Mouse (Mus musculus): ENCODE measurements around the gene Wdr18. TPM values are rescaled to one million over a fixed set of nuclear protein-coding genes. Genes with fewer than 3 reads are reported as not detected.
A peak's percentile ranks its signal among the peaks of the same experiment; 100 is the strongest.

The Wdr18 gene
- total RNA-seq (2017), result 26.5 and 27.2 TPM in 2 replicates

DNA sequence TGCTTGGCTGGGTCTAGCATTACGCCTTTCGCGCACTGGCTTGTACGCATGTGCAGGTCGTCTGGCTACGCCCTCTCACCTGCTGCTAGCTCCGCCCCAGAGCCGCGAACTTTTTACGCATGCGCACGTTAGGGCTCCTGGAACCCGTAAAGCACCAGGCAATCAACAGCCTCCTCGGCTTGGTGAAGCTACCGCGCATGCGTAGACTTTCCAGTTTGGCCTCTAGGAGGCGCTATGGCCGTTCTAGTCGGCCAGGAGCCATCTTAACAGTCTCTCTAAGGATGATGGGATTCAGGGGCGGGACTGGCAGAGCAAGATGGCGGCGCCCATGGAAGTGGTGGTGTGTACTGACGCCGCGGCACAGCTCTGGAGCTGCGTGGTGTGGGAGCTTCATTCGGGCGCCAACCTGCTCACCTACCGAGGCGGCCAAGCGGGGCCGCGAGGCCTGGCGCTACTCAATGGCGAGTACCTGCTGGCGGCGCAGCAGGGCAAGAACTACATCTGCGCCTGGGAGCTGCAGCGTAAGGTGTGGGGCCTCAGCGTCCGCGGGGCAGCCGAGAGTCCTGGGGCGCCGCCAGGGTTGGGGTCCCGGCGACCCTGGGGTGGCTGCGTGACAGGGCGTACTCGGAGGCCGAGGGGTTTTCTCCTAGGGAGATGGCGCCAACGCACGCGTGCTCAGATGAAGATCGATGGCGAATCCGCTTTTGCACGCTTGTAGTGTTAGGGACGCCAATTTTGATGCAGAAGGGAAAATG, at the start of gene Wdr18:
Gene Wdr18 (plus strand): TSS at position 306 of the 755 bp plus-strand sequence.
- peak; percentile 84 for ATAC-seq (replicated peaks; ENCODE audit: low read depth, poor library complexity, severe bottlenecking)

- no peak for ATAC-seq (replicated peaks; ENCODE audit: low read depth, poor library complexity, severe bottlenecking)
These were observed 49.4 kb upstream of the Wdr18 start, which contains the start of gene Gm26602 for GRCm38 (mm10) chr10:79910556-79910955. Gene Gm26602, plus strand, starts transcription at chr10:79910856.

GRCm38 (mm10) chr10:79912412-79912811, 47.5 kb upstream of the Wdr18 start:
- no peak for ATAC-seq (replicated peaks; ENCODE audit: low read depth, poor library complexity, severe bottlenecking)

GRCm38 (mm10) chr10:79914131-79914947, 45.6 kb upstream of the Wdr18 start:
- ATAC-seq (replicated peaks; ENCODE audit: low read depth, poor library complexity, severe bottlenecking), result peak; percentile 74

GRCm38 (mm10) chr10:79914948-79915596, 44.9 kb upstream of the Wdr18 start:
- peak; percentile 20 for ATAC-seq (replicated peaks; ENCODE audit: low read depth, poor library complexity, severe bottlenecking)

DNA sequence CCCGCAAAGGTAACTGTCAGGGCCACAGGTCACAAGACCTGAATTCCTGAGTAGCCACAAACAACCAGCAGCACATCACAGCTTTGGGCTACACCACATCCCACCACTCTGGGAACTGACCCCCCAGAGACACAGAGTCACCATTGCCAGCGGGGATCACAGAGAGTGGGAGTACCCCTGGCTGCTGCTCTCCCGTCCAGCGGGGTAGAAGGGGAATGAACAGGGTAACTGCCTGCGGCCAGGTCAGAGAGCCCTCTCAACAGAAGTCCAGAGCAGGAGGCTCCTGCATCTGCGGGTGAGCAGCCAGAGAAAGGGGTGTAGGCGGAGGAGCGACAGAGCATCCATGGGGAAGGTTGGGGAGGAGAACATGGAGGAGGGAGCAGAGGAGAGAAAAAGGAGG, 43.9 kb upstream of the Wdr18 start:
- ATAC-seq (replicated peaks; ENCODE audit: low read depth, poor library complexity, severe bottlenecking), result no peak

GRCm38 (mm10) chr10:79916808-79917531, 43.0 kb upstream of the Wdr18 start, which contains the start of gene Kiss1r:
Gene Kiss1r, plus strand, starts transcription at chr10:79916971.
- ATAC-seq (replicated peaks; ENCODE audit: low read depth, poor library complexity, severe bottlenecking), result peak; percentile 50

DNA sequence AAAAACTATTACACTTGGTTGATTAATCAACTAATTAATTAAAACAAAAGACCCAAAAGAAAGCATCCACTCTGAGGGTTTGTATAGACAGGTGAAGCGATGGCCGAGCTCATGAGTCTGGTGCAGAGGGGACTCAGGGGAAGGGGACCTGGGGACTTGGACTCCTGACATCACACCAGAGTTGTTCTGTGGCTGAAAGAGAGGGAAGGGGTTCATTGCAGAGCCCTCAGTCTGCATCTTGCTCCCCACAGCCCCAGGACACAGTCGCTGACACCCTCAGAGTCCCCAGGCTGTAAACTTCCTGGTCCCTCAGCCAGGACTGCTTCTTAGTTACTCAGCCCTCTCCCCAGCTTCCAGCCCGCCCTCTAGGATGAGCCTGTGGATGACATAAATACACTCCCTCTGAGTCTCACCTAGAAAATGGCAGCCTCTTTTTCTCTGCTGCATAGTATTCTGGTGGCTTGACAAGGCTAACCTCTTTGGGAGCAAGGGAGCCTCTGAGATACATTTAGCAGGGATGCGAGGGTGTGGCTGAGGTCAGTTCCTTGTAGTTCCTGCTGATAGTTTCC, 42.3 kb upstream of the Wdr18 start:
- ATAC-seq (replicated peaks; ENCODE audit: low read depth, poor library complexity, severe bottlenecking), result no peak

DNA sequence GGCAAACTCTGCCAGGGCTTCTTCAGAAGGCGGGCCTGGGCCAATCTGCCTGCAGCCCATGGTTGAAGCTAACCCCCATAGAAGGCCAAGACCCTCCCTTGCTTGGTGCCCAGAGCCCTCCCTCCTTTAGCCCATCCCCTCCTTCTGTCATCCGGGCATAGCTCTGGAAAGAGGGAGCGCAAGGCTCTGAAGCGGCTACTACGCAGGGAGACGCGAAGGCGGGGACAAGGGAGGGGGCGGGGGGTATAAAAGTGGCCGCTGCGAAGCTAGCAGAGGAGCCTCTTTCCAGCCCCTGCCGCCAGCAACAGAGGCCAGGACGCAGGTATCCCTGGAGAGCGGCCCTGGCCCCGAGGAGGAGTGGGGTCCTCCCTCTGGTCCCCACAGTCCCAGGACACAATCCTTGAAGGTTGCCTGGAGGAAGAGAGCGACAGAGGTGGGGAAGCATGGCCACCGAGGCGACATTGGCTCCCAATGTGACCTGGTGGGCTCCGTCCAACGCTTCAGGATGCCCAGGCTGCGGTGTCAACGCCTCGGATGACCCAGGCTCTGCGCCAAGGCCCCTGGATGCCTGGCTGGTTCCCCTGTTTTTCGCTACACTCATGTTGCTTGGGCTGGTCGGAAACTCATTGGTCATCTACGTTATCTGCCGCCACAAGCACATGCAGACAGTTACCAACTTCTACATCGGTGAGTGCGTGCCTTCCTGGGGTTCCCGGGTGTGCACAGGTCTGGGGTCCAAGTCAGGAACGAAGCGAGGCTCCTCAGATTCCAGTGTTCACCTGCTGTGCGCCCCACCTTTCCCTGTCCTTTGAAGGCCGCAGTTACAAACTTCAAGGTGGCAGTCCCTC, 41.5 kb upstream of the Wdr18 start:
- no peak for ATAC-seq (replicated peaks; ENCODE audit: low read depth, poor library complexity, severe bottlenecking)

GRCm38 (mm10) chr10:79919251-79919849, 40.6 kb upstream of the Wdr18 start:
- ATAC-seq (replicated peaks; ENCODE audit: low read depth, poor library complexity, severe bottlenecking), result no peak

DNA sequence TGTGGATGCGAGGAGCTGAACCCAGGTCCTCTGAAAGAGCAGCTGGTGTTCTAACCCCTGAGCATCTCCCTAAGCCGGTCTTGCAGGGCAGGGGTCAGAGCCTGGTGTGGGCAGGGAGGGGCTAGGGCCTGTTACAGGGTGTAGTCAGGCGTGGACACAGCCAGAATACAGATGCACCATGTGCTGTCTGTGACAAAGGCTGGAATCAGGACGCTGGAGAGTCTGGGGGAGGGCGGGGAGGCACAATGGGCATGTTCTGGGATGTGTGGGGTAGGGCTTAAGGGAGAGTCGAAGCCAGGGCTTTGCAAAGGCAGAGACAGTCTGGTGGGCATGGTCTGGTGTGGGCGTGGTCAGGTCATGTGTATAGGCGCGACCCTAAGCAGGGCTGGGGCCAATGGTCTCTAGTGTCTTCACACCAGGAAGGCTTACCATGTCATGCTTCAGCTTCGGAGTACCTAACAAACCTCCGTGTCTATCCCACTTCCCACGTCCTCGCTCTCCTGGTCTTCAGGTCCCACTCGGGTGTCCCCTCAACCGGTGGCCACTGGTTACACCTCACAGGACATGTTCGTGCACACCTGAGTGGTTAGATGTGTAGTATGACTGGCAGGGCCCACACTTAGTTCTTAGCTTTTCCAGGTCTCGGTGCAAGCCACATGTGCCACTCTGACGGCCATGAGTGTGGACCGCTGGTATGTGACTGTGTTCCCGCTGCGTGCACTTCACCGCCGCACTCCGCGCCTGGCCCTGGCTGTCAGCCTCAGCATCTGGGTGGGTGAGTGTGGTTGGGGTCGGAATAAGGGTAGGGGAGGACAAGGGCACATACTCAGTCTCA, 39.7 kb upstream of the Wdr18 start:
- ATAC-seq (replicated peaks; ENCODE audit: low read depth, poor library complexity, severe bottlenecking), result no peak

DNA sequence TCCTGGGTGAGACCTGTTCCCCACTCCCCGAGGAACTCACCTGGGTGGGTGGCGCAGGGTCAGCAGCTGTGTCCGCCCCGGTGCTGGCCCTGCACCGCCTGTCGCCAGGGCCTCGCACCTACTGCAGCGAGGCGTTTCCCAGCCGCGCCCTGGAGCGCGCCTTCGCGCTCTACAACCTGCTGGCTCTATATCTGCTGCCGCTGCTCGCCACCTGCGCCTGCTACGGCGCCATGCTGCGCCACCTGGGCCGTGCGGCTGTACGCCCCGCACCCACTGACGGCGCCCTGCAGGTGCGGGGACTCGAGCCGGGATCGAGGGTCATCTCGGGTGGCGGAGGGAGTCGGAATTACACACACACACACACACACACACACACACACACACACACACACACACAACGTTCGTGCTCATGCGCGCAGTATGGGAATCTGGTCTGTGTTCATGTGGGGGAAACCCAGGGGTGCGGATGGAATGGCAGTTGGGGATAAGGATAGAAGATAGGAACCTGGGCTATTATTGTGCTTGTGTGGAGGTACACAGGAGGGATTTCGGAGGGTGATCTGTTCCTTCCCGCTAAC, 38.9 kb upstream of the Wdr18 start, which contains the start of gene R3hdm4:
Gene R3hdm4 (minus strand): TSS at position 251 of the 578 bp plus-strand sequence.
- ATAC-seq (replicated peaks; ENCODE audit: low read depth, poor library complexity, severe bottlenecking), result no peak

- ATAC-seq (replicated peaks; ENCODE audit: low read depth, poor library complexity, severe bottlenecking), result no peak
These were observed 38.4 kb upstream of the Wdr18 start for GRCm38 (mm10) chr10:79921572-79921971.

DNA sequence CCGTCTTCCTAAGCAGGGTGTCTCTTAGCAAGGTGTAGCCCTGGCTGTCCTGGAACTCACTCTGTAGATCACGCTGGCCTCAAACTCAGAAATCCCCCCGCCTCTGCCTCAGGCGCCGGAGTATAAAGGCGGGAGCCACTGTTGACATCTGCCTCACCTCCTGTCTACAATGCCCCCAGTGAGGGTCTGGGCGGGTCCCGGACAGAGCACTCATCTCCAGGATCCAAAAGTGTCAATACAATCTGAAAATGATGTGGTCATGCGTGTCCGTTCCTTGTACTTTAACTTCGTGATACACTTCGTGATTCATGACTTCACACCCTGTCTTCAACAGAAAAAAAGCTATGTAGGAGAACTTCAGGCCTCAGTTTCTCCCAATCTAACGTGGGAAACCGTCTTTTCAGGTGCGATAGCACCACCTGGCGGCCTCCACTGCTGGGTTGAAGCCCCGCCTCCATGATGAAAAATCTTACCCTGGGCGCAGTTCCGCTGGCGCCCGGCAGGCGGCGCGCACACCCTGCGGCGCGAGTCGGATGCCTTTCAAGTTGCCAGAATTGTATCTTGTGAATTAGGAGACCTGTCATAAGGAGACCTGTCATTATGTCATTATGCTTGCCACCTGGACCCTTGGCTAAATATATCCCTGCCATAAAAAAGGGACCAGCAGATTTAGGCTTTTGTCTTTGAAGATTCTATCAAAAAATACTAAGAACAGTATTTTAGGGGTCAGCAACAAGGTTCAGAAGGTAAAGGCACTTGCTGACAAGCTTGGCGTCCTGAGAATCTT, 34.8 kb upstream of the Wdr18 start:
- peak; percentile 45 for ATAC-seq (replicated peaks; ENCODE audit: low read depth, poor library complexity, severe bottlenecking)

GRCm38 (mm10) chr10:79925785-79926490, 34.0 kb upstream of the Wdr18 start:
- no peak for ATAC-seq (replicated peaks; ENCODE audit: low read depth, poor library complexity, severe bottlenecking)
